Mouse (Mus musculus) intestine, postnatal 0 days (tissue): ENCODE measurements around the gene Lin7a. TPM values are rescaled to one million over a fixed set of nuclear protein-coding genes. Genes with fewer than 3 reads are reported as not detected.
"Not testable (repeated sequence)": the region's sequence is repeated elsewhere in the genome, so short reads cannot be mapped to it uniquely, and the experiment has no call there.

Source experiments
- ATAC-seq: fragments of 200-750 bp; cut with Nextera tagmentation; 2 replicates; pipeline ENCODE4 v1.8.0; 2017; ENCODE audit warnings: mild to moderate bottlenecking, moderate TSS enrichment, moderate library complexity
- H3K27ac ChIP-seq: fragments of 300-500 bp; sonication (generic); 2 replicates; pipeline ENCODE4 v1.5.1; 2014; ENCODE audit warnings: mild to moderate bottlenecking, low read depth, low read length, moderate library complexity
- H3K27me3 ChIP-seq: fragments of 300-500 bp; sonication (generic); replicated peaks from 2 replicates; pipeline ENCODE4 v1.6.1; 2014; ENCODE audit warnings: low read length, mixed read lengths; ENCODE audit not compliant: control insufficient read depth, insufficient read depth
- H3K36me3 ChIP-seq: fragments of 300-500 bp; sonication (generic); 2 replicates; pipeline ENCODE4 v1.6.1; 2014; ENCODE audit warnings: mild to moderate bottlenecking, moderate library complexity; ENCODE audit not compliant: control insufficient read depth, insufficient read depth
- H3K4me1 ChIP-seq: fragments of 300-500 bp; sonication (generic); replicated peaks from 2 replicates; pipeline ENCODE4 v1.6.1; 2014; ENCODE audit warnings: antibody characterized with exemption, low read length, mixed read lengths; ENCODE audit not compliant: control insufficient read depth, insufficient read depth
- H3K4me2 ChIP-seq: fragments of 300-500 bp; sonication (generic); replicated peaks from 2 replicates; pipeline ENCODE4 v1.6.1; 2014; ENCODE audit warnings: low read depth, mild to moderate bottlenecking, moderate library complexity
- H3K4me3 ChIP-seq: fragments of 300-500 bp; sonication (generic); 2 replicates; pipeline ENCODE4 v1.5.1; 2014; ENCODE audit warnings: low read depth, low read length
- H3K9ac ChIP-seq: fragments of 300-500 bp; sonication (generic); 2 replicates; pipeline ENCODE4 v1.6.1; 2014; ENCODE audit warnings: mild to moderate bottlenecking, low read depth, low read length
- H3K9me3 ChIP-seq: fragments of 300-500 bp; sonication (generic); 2 replicates; pipeline ENCODE4 v1.6.1; 2016; ENCODE audit warnings: mixed run types; ENCODE audit not compliant: control insufficient read depth
- CTCF ChIP-seq: sonication (generic); IDR thresholded peaks from 2 replicates; pipeline ENCODE4 v1.5.1; 2016; ENCODE audit warnings: low read depth, mild to moderate bottlenecking, control low read depth, antibody characterized with exemption, moderate library complexity
- WGBS: fragments of 180-500 bp; shearing (Covaris S2); extraction: QIAGEN DNeasy Blood & Tissue Kit; methylation state at CpG from one replicate; pipeline ENCODE4 v1.1.7; 2014; 5-methylcytosine and 5-hydroxymethylcytosine counted together
- polyA plus RNA-seq: library from polyadenylated mRNA; unstranded; fragments of >200 nt; fragmentation: Nextera tagmentation; extraction: Ambion mirVana; gene quantifications from 2 replicates; pipeline ENCODE4 v1.2.1, GENCODE M21; 2015

Lin7a gene
- polyA plus RNA-seq, 1 experiment from 2014 or later: 0.90 TPM

GRCm38 (mm10) chr10:107239651-107240330 is 31.7 kb upstream of the Lin7a start:
- ATAC-seq: no peak
- Histone ChIP-seq H3K36me3 (no peaks in the 10 kb centered on the region), H3K4me1 (no peaks in the 10 kb centered on the region), H3K4me2 (no peak overlapping the region), H3K27me3 (no peaks in the 10 kb centered on the region), H3K27ac (no peak overlapping the region), H3K9me3 (no peaks in the 10 kb centered on the region), H3K4me3 (no peak overlapping the region), H3K9ac (no peak overlapping the region)
- TF ChIP-seq CTCF: no peak
- 74% methylated on average over 2 of the region's 2 CpGs for WGBS

GRCm38 (mm10) chr10:107240446-107240845 is 31.0 kb upstream of the Lin7a start:
- no peaks in the 10 kb centered on the region for H3K9me3 ChIP-seq
- no peaks in the 10 kb centered on the region for H3K4me1 ChIP-seq
- no peak for ATAC-seq
- no peak overlapping the region for H3K4me3 ChIP-seq
- H3K36me3 ChIP-seq: no peaks in the 10 kb centered on the region
- WGBS: 71% methylated on average over 1 of the region's 1 CpGs
- no peak for TF ChIP-seq CTCF
- H3K27me3 ChIP-seq: no peaks in the 10 kb centered on the region
- H3K27ac ChIP-seq: no peak overlapping the region
- no peak overlapping the region for H3K4me2 ChIP-seq
- no peak overlapping the region for H3K9ac ChIP-seq

GRCm38 (mm10) chr10:107240986-107241385 is 30.5 kb upstream of the Lin7a start:
- Histone ChIP-seq H3K4me2 (no peak overlapping the region), H3K27ac (no peak overlapping the region), H3K9me3 (no peaks in the 10 kb centered on the region), H3K36me3 (no peaks in the 10 kb centered on the region), H3K4me1 (no peaks in the 10 kb centered on the region), H3K4me3 (no peak overlapping the region), H3K27me3 (no peaks in the 10 kb centered on the region), H3K9ac (no peak overlapping the region)
- no peak for ATAC-seq
- 92% methylated on average over 3 of the region's 3 CpGs for WGBS
- TF ChIP-seq CTCF: no peak

- Histone ChIP-seq H3K4me1 (no peaks in the 10 kb centered on the region), H3K9ac (no peak overlapping the region), H3K36me3 (no peaks in the 10 kb centered on the region), H3K4me3 (no peak overlapping the region), H3K4me2 (no peak overlapping the region), H3K9me3 (no peaks in the 10 kb centered on the region), H3K27ac (no peak overlapping the region), H3K27me3 (no peaks in the 10 kb centered on the region)
- no peak for TF ChIP-seq CTCF
- ATAC-seq: no peak
These were observed 30.1 kb upstream of the Lin7a start for GRCm38 (mm10) chr10:107241406-107241805.

GRCm38 (mm10) chr10:107241999-107242398 is 29.5 kb upstream of the Lin7a start:
- not testable (repeated sequence) for H3K27ac ChIP-seq, H3K4me2 ChIP-seq, H3K9me3 ChIP-seq, H3K4me1 ChIP-seq, H3K4me3 ChIP-seq, ATAC-seq, H3K9ac ChIP-seq, H3K36me3 ChIP-seq, H3K27me3 ChIP-seq
- WGBS: 89% methylated on average over 1 of the region's 1 CpGs

- no peak for TF ChIP-seq CTCF
- no peaks in the 10 kb centered on the region for H3K36me3 ChIP-seq
- H3K9me3 ChIP-seq: no peaks in the 10 kb centered on the region
- H3K9ac ChIP-seq: no peak overlapping the region
- H3K27me3 ChIP-seq: no peaks in the 10 kb centered on the region
- no peak for ATAC-seq
- H3K4me1 ChIP-seq: no peaks in the 10 kb centered on the region
- H3K4me2 ChIP-seq: no peak overlapping the region
- H3K27ac ChIP-seq: no peak overlapping the region
- WGBS: 76% methylated on average over 1 of the region's 1 CpGs
- no peak overlapping the region for H3K4me3 ChIP-seq
These were observed 28.6 kb upstream of the Lin7a start for GRCm38 (mm10) chr10:107242696-107243400.
